Mouse (Mus musculus) myocyte (in vitro differentiated cells): ENCODE results near the gene Sulf2. TPM values are rescaled to one million over a fixed set of nuclear protein-coding genes. Genes with fewer than 3 reads are reported as not detected.

Source experiments
- H3K27me3 ChIP-seq: one replicate; pipeline ENCODE4 v1.6.1; 2011; ENCODE audit not compliant: control insufficient read depth, insufficient read depth, insufficient read length
- H3K36me3 ChIP-seq: one replicate; pipeline ENCODE4 v1.6.1; 2011; ENCODE audit not compliant: control insufficient read depth, insufficient read depth
- H3K4me2 ChIP-seq: one replicate; pipeline ENCODE4 v1.6.1; 2011; ENCODE audit warnings: low read depth, control low read depth
- H3K4me3 ChIP-seq: one replicate; pipeline ENCODE4 v1.5.1; 2011; ENCODE audit warnings: mild to moderate bottlenecking, control low read depth, moderate library complexity
- H3K79me2 ChIP-seq: one replicate; pipeline ENCODE4 v1.6.1; 2011; ENCODE audit not compliant: control insufficient read depth, insufficient read depth
- H3ac ChIP-seq: one replicate; pipeline ENCODE4 v1.6.1; 2011; ENCODE audit not compliant: control insufficient read depth, insufficient read length
- CEBPB ChIP-seq: IDR thresholded peaks from 2 replicates; pipeline ENCODE4 v1.6.1; 2011; ENCODE audit warnings: mild to moderate bottlenecking, moderate library complexity; ENCODE audit not compliant: poor library complexity, insufficient read depth, severe bottlenecking
- E2F4 ChIP-seq: IDR thresholded peaks from one replicate; pipeline ENCODE4 v1.6.1; 2011; ENCODE audit warnings: mild to moderate bottlenecking, control low read depth, moderate library complexity; ENCODE audit not compliant: insufficient read depth
- MAX ChIP-seq: IDR thresholded peaks from one replicate; pipeline ENCODE4 v1.6.1; 2011; ENCODE audit warnings: low read depth, mild to moderate bottlenecking, control low read depth
- MYOD1 ChIP-seq, 3 experiments: IDR thresholded peaks; one replicate each; pipeline ENCODE4 v1.6.1; 2011; ENCODE audit warnings: control low read depth in 2 of 3, low read depth in 2 of 3, mild to moderate bottlenecking in 2 of 3, moderate library complexity in 1 of 3; ENCODE audit not compliant: insufficient read length in 2 of 3, control insufficient read depth in 1 of 3
- MYOG ChIP-seq, 3 experiments: IDR thresholded peaks; one replicate each; pipeline ENCODE4 v1.6.1; 2011; ENCODE audit warnings: control low read depth in 2 of 3, low read depth in 2 of 3, mild to moderate bottlenecking in 2 of 3; ENCODE audit not compliant: insufficient read length in 2 of 3, control insufficient read depth in 1 of 3, insufficient read depth in 1 of 3
- POLR2A ChIP-seq: IDR thresholded peaks from one replicate; pipeline ENCODE4 v1.6.1; 2011; ENCODE audit warnings: low read depth, mild to moderate bottlenecking, control low read depth, moderate library complexity; ENCODE audit not compliant: insufficient read length
- POLR2AphosphoS2 ChIP-seq: IDR thresholded peaks from one replicate; pipeline ENCODE4 v1.6.1; 2011; ENCODE audit warnings: low read depth, control low read depth; ENCODE audit not compliant: insufficient read length
- REST ChIP-seq: IDR thresholded peaks from one replicate; pipeline ENCODE4 v1.6.1; 2011; ENCODE audit warnings: mild to moderate bottlenecking, control low read depth, moderate library complexity; ENCODE audit not compliant: insufficient read depth, insufficient read length
- SRF ChIP-seq: IDR thresholded peaks from one replicate; pipeline ENCODE4 v1.6.1; 2011; ENCODE audit warnings: low read depth; ENCODE audit not compliant: control insufficient read depth, insufficient read length
- TCF12 ChIP-seq: IDR thresholded peaks from one replicate; pipeline ENCODE4 v1.6.1; 2011; ENCODE audit warnings: mild to moderate bottlenecking, control low read depth; ENCODE audit not compliant: poor library complexity, insufficient read depth, severe bottlenecking
- TCF3 ChIP-seq: IDR thresholded peaks from one replicate; pipeline ENCODE4 v1.6.1; 2011; ENCODE audit warnings: low read depth, control low read depth; ENCODE audit not compliant: insufficient read length
- USF1 ChIP-seq: IDR thresholded peaks from one replicate; pipeline ENCODE4 v1.6.1; 2011; ENCODE audit warnings: low read depth, mild to moderate bottlenecking, control low read depth, moderate library complexity
- polyA plus RNA-seq: library from polyadenylated mRNA; unstranded; fragments of >200 nt; fragmentation: generic; extraction: Trizol; gene quantifications from one replicate; pipeline ENCODE4 v1.2.1, GENCODE M21; 2012; ENCODE audit warnings: missing spikeins

Sulf2 gene
- polyA plus RNA-seq, 1 experiment, result 36.7 TPM

DNA sequence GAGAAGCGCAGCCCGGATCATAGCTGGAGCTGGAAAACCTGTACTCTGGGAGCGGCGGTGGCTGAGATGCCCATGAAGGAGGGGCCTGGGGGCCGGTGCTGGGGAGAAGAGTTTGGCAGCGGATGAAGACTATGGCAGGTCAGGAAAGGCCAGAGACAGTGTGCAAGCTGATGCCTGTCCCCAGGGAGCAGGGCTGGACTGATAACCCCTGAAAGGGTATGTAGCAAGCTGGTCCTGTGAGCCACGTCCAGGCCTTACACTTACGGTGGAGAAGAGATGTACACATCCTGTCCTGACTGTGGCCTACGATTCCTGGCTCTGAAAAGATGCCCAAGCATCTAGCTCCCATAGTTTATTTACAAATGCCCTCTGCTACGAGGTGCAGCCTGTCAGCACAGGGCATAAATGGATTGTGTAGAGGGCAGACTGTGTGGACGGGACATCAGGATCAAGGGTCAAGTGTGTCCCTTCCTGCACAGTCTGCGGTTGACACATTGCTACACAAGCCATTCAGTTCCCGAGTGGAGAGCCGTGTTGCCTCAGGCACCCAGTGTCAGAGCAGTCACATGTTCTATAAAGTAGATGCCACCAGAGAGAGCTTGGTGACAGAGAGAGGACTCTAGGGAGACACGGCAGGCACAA is 57.0 kb downstream of the Sulf2 start:
- TF ChIP-seq CEBPB (no peak), POLR2AphosphoS2 (no peak), MAX (no peak), MYOG (IDR thresholded peaks at IDR 0.05; ENCODE audit: control insufficient read depth in 1 of 3, insufficient read depth in 1 of 3, insufficient read length in 2 of 3, low read depth in 2 of 3) (no peak), TCF3 (no peak), USF1 (no peak), E2F4 (no peak)
- Histone ChIP-seq H3ac (no peak overlapping the region), H3K27me3 (no peaks in the 10 kb centered on the region), H3K4me2 (no peak overlapping the region), H3K36me3 (no peaks in the 10 kb centered on the region), H3K4me3 (no peak overlapping the region), H3K79me2 (no peaks in the 10 kb centered on the region)

DNA sequence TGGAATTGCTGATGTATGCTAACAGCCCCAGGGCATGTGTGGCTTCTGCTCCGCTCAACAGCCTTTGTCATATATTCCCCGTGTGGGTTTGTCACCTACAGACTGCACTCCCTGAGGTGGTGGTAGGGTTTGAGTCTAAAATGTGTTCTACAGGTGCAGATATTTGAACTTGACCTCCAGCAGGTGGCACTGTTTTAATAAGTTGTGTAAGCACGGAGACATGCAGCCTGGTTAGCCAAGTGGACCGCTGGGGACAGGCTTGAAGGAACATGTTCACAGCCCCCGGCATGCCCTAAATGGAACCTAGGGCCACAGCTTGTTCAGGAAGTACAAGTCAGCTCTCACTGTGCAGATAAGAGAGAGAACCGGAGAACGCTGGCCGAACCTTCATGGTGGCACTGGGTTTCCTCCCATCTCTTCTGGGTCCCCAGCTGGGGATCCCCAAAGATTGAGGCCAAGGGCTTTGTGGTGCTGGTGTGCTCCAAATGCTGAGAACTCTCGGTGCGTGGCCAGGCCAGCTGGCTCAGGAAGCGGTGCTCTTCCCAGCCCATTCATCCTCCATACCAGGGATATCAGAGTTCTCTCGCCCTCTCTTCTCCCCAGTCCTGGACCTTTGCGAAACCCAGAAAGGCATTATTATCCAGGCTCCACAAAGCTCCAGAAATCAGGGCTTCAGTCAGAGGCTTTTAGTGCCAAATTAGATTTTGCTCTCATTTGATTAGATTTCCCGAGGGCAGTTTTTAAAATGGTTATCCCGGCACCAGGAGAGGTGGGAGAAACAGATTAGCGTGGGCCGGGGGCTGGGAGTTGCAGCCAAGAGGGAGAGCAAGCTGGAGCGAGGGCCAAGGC is 57.8 kb downstream of the Sulf2 start:
- Histone ChIP-seq H3K79me2 (no peaks in the 10 kb centered on the region), H3K4me3 (no peak overlapping the region), H3ac (no peak overlapping the region), H3K36me3 (no peaks in the 10 kb centered on the region), H3K27me3 (no peaks in the 10 kb centered on the region), H3K4me2 (no peak overlapping the region)
- TF ChIP-seq TCF12 (no peak), E2F4 (no peak), CEBPB (no peak), MAX (no peak), POLR2AphosphoS2 (no peak), POLR2A (no peak), MYOD1 (IDR thresholded peaks at IDR 0.05; ENCODE audit: control insufficient read depth in 1 of 3, insufficient read length in 2 of 3, low read depth in 2 of 3) (no peak), MYOG (IDR thresholded peaks at IDR 0.05; ENCODE audit: control insufficient read depth in 1 of 3, insufficient read depth in 1 of 3, insufficient read length in 2 of 3, low read depth in 2 of 3) (no peak), REST (no peak), TCF3 (no peak)

DNA sequence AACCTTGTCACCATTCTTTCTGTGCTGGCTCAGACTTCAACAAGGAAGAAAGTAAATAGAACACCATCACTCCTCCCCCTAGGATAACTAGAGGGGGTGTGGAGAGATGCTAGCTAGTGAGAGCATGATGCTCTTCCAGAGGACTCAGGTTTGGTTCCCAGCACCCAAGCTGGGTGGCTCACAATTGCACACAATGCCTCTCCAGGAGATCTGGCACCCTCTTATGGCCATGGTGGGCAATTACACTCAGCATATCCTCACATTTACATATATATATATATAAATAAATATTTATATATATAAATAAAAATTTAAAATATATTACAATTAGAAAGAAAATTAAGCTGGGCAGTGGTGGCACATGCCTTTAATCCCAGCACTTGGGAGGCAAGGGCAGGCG is 58.6 kb downstream of the Sulf2 start:
- H3ac ChIP-seq, result no peak overlapping the region
- no peak overlapping the region for H3K4me3 ChIP-seq
- no peak overlapping the region for H3K4me2 ChIP-seq
- H3K27me3 ChIP-seq, result no peaks in the 10 kb centered on the region
- H3K79me2 ChIP-seq, result no peaks in the 10 kb centered on the region
- no peaks in the 10 kb centered on the region for H3K36me3 ChIP-seq
- no peak for TF ChIP-seq SRF
- no peak for TF ChIP-seq USF1
- TF ChIP-seq REST, result no peak
- no peak for TF ChIP-seq MYOG (IDR thresholded peaks at IDR 0.05; ENCODE audit: control insufficient read depth in 1 of 3, insufficient read depth in 1 of 3, insufficient read length in 2 of 3, low read depth in 2 of 3)
- no peak for TF ChIP-seq CEBPB
- no peak for TF ChIP-seq E2F4
- TF ChIP-seq MAX, result no peak
- no peak for TF ChIP-seq POLR2AphosphoS2
- no peak for TF ChIP-seq TCF12
- no peak for TF ChIP-seq TCF3

DNA sequence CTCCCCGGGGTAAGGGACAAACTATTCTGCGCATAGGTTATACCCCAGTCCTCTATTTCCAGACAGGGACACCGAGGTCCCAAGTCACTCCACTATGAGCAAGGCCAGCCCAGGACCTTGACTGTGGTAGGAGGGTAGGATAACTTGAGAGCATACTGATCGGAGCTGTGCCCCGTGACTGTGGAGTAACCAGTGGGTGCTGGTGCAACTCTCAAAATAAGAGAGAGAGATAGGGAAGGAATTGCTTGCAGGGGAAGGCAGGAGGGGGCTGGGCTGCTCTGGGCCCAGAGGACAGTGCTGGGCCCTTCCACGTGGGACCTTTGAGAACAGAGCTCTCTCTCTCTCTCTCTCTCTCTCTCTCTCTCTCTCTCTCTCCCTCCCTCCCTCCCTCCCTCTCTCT is 59.2 kb downstream of the Sulf2 start:
- TF ChIP-seq USF1 (no peak), REST (no peak)
- no peak overlapping the region for H3K4me3 ChIP-seq
- H3ac ChIP-seq, result no peak overlapping the region
- no peaks in the 10 kb centered on the region for H3K27me3 ChIP-seq
- no peak overlapping the region for H3K4me2 ChIP-seq
- H3K79me2 ChIP-seq, result no peaks in the 10 kb centered on the region
- H3K36me3 ChIP-seq, result no peaks in the 10 kb centered on the region

DNA sequence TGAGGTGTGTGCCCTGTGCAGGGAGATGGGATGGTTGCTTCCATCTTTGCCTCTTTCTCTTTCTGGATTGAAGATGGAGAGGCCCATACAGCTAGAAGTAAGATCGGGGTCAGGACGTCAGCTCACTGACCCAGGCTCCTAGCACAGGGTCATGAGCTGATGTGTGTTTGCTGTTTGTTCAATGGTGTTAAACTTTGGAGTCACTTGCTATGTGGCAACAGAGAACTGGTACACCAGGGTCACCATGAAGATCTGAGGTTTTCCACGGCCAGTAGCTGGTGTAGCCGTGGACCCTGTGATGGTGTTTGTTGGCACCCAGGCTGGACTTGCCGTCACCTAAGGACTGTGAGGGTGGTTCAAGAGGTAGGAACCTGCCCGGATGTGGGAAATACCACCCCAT is 63.1 kb downstream of the Sulf2 start:
- H3ac ChIP-seq, result no peak overlapping the region
- no peak overlapping the region for H3K4me2 ChIP-seq
- TF ChIP-seq SRF (no peak), POLR2A (no peak), MYOD1 (IDR thresholded peaks at IDR 0.05; ENCODE audit: control insufficient read depth in 1 of 3, insufficient read length in 2 of 3, low read depth in 2 of 3) (no peak), REST (no peak), POLR2AphosphoS2 (no peak), TCF3 (no peak), CEBPB (no peak), TCF12 (no peak), MYOG (IDR thresholded peaks at IDR 0.05; ENCODE audit: control insufficient read depth in 1 of 3, insufficient read depth in 1 of 3, insufficient read length in 2 of 3, low read depth in 2 of 3) (no peak), E2F4 (no peak), MAX (no peak)
- no peaks in the 10 kb centered on the region for H3K79me2 ChIP-seq
- H3K36me3 ChIP-seq, result no peaks in the 10 kb centered on the region
- no peak overlapping the region for H3K4me3 ChIP-seq
- no peaks in the 10 kb centered on the region for H3K27me3 ChIP-seq
